Mouse (Mus musculus) stomach, postnatal 0 days (tissue): ENCODE measurements around the gene Fam189b. TPM values are rescaled to one million over a fixed set of nuclear protein-coding genes. Genes with fewer than 3 reads are reported as not detected.
A peak's percentile ranks its signal among the peaks of the same experiment; 100 is the strongest.

Experiments
- ATAC-seq: fragments of 200-750 bp; cut with Nextera tagmentation; 2 replicates; pipeline ENCODE4 v1.8.0; 2017; ENCODE audit not compliant: low FRiP score, low TSS enrichment
- DNase-seq: peaks from one replicate; pipeline ENCODE4 v3.0.0-alpha.2; 2016; ENCODE audit warnings: low spot score
- H3K27ac ChIP-seq: fragments of 300-500 bp; sonication (generic); replicated peaks from 2 replicates; pipeline ENCODE4 v1.5.1; 2014; ENCODE audit warnings: mild to moderate bottlenecking, control low read depth
- H3K27me3 ChIP-seq: fragments of 300-500 bp; sonication (generic); 2 replicates; pipeline ENCODE4 v1.6.1; 2014; ENCODE audit warnings: low read length; ENCODE audit not compliant: control insufficient read depth, insufficient read depth
- H3K36me3 ChIP-seq: fragments of 300-500 bp; sonication (generic); 2 replicates; pipeline ENCODE4 v1.6.1; 2014; ENCODE audit warnings: low read length, mixed read lengths; ENCODE audit not compliant: control insufficient read depth, insufficient read depth
- H3K4me1 ChIP-seq: fragments of 300-500 bp; sonication (generic); replicated peaks from 2 replicates; pipeline ENCODE4 v1.6.1; 2014; ENCODE audit warnings: antibody characterized with exemption; ENCODE audit not compliant: control insufficient read depth, insufficient read depth
- H3K4me2 ChIP-seq: fragments of 300-500 bp; sonication (generic); replicated peaks from 2 replicates; pipeline ENCODE4 v1.6.1; 2014; ENCODE audit warnings: low read depth, mild to moderate bottlenecking, control low read depth, moderate library complexity
- H3K4me3 ChIP-seq: fragments of 300-500 bp; sonication (generic); 2 replicates; pipeline ENCODE4 v1.5.1; 2014; ENCODE audit warnings: low read depth, low read length, control low read depth
- H3K9ac ChIP-seq: fragments of 300-500 bp; sonication (generic); 2 replicates; pipeline ENCODE4 v1.6.1; 2014; ENCODE audit warnings: mild to moderate bottlenecking, low read length, control low read depth, mixed read lengths
- H3K9me3 ChIP-seq: fragments of 300-500 bp; sonication (generic); 2 replicates; pipeline ENCODE4 v1.6.1; 2016; ENCODE audit warnings: low read length; ENCODE audit not compliant: control insufficient read depth
- CTCF ChIP-seq: IDR thresholded peaks from 2 replicates; pipeline ENCODE4 v1.5.1; 2016; ENCODE audit warnings: antibody characterized with exemption, low read depth, mild to moderate bottlenecking, moderate library complexity
- EP300 ChIP-seq: optimal IDR thresholded peaks from 2 replicates; pipeline ENCODE3; 2016; ENCODE audit warnings: antibody characterized with exemption
- WGBS: fragments of 180-500 bp; shearing (Covaris S2); extraction: QIAGEN DNeasy Blood & Tissue Kit; methylation state at CpG from one replicate; pipeline ENCODE4 v1.1.7; 2014; 5-methylcytosine and 5-hydroxymethylcytosine counted together
- polyA plus RNA-seq: library from polyadenylated mRNA; unstranded; fragments of >200 nt; fragmentation: Nextera tagmentation; extraction: Ambion mirVana; gene quantifications from 2 replicates; pipeline ENCODE4 v1.2.1, GENCODE M21; 2015

The Fam189b gene
- polyA plus RNA-seq, 1 experiment from 2014 or later = 7.5 TPM

DNA sequence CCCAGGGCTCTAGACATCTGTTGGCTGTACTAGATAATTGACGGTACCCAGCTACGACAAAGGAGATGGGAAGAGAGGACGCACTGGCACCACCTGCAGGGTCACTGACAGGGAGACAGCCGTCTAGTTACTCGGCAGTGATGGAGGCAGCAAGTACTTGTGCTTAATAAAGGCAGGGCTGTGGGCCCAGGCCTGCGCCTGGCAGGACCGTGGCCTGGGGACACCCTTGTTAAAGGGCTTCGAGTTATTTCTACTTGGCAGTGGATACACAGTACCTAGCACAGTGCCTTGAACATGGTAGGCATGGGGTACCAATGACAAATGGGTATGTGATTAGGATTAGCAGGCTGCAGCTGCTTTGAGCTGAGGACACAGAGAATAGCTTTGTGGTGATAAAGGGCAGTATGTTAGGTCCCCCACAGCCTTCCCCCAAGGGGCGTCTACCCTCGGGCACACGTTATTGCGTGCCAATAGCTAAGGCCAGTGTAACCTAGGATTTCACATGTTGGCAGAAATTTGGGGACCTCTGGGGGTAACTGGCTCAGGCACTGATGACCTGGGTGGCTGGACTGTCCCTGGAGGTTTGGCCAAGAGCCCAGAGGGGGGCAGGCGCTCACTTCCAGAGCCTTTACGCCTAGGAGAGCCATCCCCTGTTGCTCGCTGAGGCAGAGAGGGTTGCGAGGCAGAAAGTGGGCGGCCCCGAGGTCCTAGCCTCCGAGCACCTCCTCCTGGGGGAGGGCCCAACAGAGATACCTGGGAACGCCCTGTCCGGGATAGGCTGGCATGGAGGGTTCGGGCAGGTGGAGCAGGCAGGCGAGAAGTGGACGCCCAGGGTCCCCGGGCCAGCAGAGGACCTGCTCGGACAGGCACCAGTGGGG, 35.6 kb upstream of the Fam189b start:
- TF ChIP-seq CTCF (no peak), EP300 (no peak)
- Histone ChIP-seq H3K9me3 (no peaks in the 10 kb centered on the region), H3K27ac (no peak overlapping the region), H3K27me3 (no peaks in the 10 kb centered on the region), H3K4me2 (peak overlapping the region; percentile 48), H3K9ac (peak overlapping the region; percentile 43; the same call in 1 of the 2 replicates), H3K4me3 (peak overlapping the region; percentile 24; the same call in 1 of the 2 replicates), H3K4me1 (no peaks in the 10 kb centered on the region), H3K36me3 (no peaks in the 10 kb centered on the region)
- 29% methylated on average over 23 of the region's 26 CpGs for WGBS
- peak; percentile 82 for DNase-seq
- ATAC-seq = peak; percentile 88

DNA sequence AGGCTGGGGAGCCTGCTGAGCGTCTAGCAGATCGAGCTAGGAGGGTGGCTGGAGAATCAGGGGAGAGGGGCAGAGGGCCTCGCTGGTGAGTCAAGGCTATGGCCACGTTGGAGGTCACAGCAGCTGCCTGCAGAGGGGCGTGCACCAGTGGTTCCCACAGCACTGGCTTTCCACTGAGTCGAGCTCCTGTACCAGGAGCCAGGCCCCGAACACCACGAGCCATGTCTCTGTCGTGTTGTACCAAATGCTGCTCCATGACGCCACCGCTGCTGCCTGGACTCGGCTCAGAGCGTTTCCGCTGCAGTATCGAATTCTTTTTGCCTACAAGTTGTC, 35.0 kb upstream of the Fam189b start:
- Histone ChIP-seq H3K9ac (peak overlapping the region; percentile 43; the same call in 1 of the 2 replicates), H3K4me1 (no peaks in the 10 kb centered on the region), H3K36me3 (no peaks in the 10 kb centered on the region), H3K27me3 (no peaks in the 10 kb centered on the region), H3K9me3 (no peaks in the 10 kb centered on the region), H3K4me3 (peak overlapping the region; percentile 24; the same call in 1 of the 2 replicates), H3K4me2 (peak overlapping the region; percentile 48), H3K27ac (no peak overlapping the region)
- 8% methylated on average over 15 of the region's 15 CpGs for WGBS
- no peak for DNase-seq
- no peak for TF ChIP-seq CTCF
- TF ChIP-seq EP300 = no peak
- peak; percentile 53 for ATAC-seq

DNA sequence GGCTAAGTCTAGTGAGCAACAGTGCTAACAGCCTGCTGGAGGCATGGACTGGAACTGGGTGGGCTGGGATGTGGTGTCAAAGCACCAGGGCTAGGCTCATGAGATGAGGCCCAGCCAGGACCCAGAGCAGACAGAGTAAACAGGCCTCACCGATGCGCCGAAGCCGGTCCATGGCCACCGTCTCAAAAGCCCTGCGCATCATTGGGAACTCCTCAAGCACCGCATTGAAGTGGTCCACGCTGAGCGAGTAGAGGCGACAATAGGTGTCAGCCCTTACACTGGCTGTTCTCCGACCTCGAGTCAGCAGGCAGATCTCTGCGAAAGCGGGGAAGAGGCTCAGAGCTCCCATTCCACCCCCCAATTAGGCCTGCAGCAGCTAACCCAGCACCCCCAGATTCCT, 34.4 kb upstream of the Fam189b start:
- H3K36me3 ChIP-seq = no peaks in the 10 kb centered on the region
- no peak overlapping the region for H3K9ac ChIP-seq
- H3K4me2 ChIP-seq = no peak overlapping the region
- H3K27me3 ChIP-seq = no peaks in the 10 kb centered on the region
- no peak for DNase-seq
- H3K4me1 ChIP-seq = no peaks in the 10 kb centered on the region
- TF ChIP-seq CTCF (no peak), EP300 (no peak)
- no peak overlapping the region for H3K4me3 ChIP-seq
- H3K27ac ChIP-seq = no peak overlapping the region
- H3K9me3 ChIP-seq = no peaks in the 10 kb centered on the region
- 80% methylated on average over 14 of the region's 14 CpGs for WGBS
- ATAC-seq = no peak

DNA sequence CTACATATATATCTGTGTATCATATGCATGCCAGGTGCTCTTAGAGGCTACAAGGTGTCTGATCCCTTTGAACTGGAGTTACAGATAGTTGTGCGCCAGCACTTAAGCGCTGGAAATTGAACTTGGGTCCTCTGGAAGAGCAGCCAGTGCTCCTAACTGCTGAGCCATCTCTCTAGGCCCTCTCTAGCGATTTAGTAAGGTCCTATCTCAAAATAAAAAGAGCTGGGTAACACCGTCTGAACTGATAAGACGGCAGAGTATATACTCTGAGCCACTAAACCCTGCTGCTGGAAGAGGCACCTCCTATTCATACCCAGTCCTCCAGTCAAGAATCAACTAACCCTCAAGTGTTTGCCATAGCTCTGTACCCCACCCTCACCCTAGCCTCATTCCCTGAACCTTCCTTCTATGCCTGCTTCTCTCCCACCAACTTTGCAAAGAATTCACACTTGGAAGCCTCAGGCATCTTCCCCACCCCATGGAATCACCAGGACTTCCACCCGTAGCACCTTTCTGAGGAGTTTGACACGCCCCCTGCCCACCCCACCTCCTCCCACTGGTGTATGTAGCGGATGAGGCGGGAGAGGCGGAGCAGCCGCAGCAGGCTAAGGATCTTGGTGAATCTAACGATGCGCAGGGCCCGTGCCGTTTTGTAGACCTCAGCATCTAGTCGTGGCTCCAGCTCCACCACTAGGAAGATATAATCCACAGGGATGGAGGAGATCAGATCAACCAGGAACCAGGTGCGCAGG, 30.7 kb upstream of the Fam189b start:
- TF ChIP-seq CTCF (no peak), EP300 (no peak)
- Histone ChIP-seq H3K4me2 (no peak overlapping the region), H3K27ac (no peak overlapping the region), H3K9me3 (no peaks in the 10 kb centered on the region), H3K9ac (no peak overlapping the region), H3K4me3 (no peak overlapping the region), H3K27me3 (no peaks in the 10 kb centered on the region), H3K4me1 (no peaks in the 10 kb centered on the region), H3K36me3 (no peaks in the 10 kb centered on the region)
- DNase-seq (no peak), ATAC-seq (no peak)
- WGBS = 51% methylated on average over 17 of the region's 17 CpGs

DNA sequence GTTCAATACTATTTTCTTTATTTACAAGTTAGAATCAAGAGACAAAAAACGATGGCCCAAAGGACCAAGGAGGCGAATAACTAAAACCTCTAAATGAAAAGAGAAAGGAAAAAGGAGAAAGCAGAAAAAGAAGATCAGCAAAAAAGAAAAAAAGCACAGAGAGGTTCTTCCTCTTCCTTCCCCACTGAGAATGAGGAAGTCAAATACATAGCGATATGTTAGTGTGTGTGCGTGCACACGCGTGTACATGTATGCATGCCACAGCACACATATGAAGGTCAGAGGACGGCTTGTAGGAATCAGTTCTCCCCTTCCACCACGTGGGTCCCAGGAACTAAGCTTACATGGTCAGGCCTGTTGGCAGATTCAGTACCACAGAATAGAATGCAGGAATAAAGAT, 26.0 kb upstream of the Fam189b start:
- DNase-seq = no peak
- WGBS = 85% methylated on average over 8 of the region's 8 CpGs
- H3K27me3 ChIP-seq = no peaks in the 10 kb centered on the region
- peaks cover 7% of the 10 kb centered on the region; the same call in 1 of the 2 replicates for H3K4me1 ChIP-seq
- H3K4me3 ChIP-seq = no peak overlapping the region
- H3K27ac ChIP-seq = no peak overlapping the region
- ATAC-seq = no peak
- no peak overlapping the region for H3K4me2 ChIP-seq
- no peaks in the 10 kb centered on the region for H3K36me3 ChIP-seq
- TF ChIP-seq EP300 = no peak
- no peak for TF ChIP-seq CTCF
- H3K9ac ChIP-seq = no peak overlapping the region
- no peaks in the 10 kb centered on the region for H3K9me3 ChIP-seq

DNA sequence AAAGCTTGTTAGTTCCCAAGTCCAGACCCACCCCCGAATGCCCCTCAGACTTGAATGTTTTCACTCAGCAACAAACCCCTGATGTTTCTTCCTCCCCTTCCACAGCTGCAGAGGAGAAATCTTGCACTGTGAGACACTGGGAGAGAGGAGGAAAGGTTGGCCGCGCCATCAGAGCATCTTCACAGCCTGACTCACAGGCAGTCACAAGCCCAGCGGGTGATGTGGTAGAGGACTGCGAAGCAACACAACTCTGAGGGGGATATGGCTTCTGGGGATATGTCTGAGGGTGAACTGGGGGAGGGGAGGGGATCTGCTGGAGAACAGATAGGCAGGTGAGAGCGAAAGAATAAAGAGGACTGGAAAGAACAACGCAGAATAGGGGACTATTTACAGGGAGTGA, 24.3 kb upstream of the Fam189b start:
- WGBS = 20% methylated on average over 7 of the region's 7 CpGs
- DNase-seq = no peak
- Histone ChIP-seq H3K27ac (no peak overlapping the region), H3K9ac (no peak overlapping the region), H3K4me3 (no peak overlapping the region), H3K36me3 (no peaks in the 10 kb centered on the region), H3K27me3 (no peaks in the 10 kb centered on the region), H3K4me2 (no peak overlapping the region), H3K9me3 (no peaks in the 10 kb centered on the region), H3K4me1 (peaks cover 7% of the 10 kb centered on the region; the same call in 1 of the 2 replicates)
- TF ChIP-seq CTCF (no peak), EP300 (no peak)
- ATAC-seq = no peak
